Mouse (Mus musculus): ENCODE data around the gene Slc32a1.

- no peak for TF ChIP-seq POLR2A (IDR thresholded peaks at IDR 0.05; ENCODE audit: borderline replicate concordance, extremely low read depth, insufficient read depth, insufficient read length, poor library complexity, severe bottlenecking)
- TF ChIP-seq CTCF (IDR thresholded peaks at IDR 0.05; ENCODE audit: borderline replicate concordance, extremely low read depth, insufficient read depth, insufficient read length), result no peak
Observed at GRCm38 (mm10) chr2:158658822-158659221, 48.3 kb downstream of the Slc32a1 start.
